Mouse (Mus musculus) left cerebral cortex, postnatal 14 days (tissue): ENCODE data around the gene Cstf2t. TPM values are rescaled to one million over a fixed set of nuclear protein-coding genes. Genes with fewer than 3 reads are reported as not detected.
A peak's percentile ranks its signal among the peaks of the same experiment; 100 is the strongest.

ENCODE experiments used
- DNase-seq, 2 experiments: peaks; one replicate each; pipeline ENCODE4 v3.0.0; 2021 to 2022; ENCODE audit warnings: low spot score in 2 of 2, mixed read lengths in 1 of 2
- intact Hi-C: fragments of 180-260 bp; cut with DNase I; formaldehyde crosslinking; loops from one replicate; pipeline ENCODE4 v1.15.1; 2025
- long read RNA-seq, 2 experiments: library from polyadenylated mRNA; stranded (forward); transcript quantifications; one replicate each; pipeline ENCODE4 v2.0.0; 2021
- total RNA-seq, 2 experiments: library from RNA; stranded (reverse); gene quantifications; 2 replicates each; pipeline ENCODE4 v1.2.3; 2021

Cstf2t gene
- total RNA-seq = 10 to 100 TPM; 65.8 to 66.5 TPM
- long read RNA-seq, experiment 1, full-length matches to known transcripts = 161 of 162 reads
- long read RNA-seq, experiment 1, partial matches to known transcripts = 0 of 162 reads
- long read RNA-seq, experiment 1, other reads (novel, unspliced or antisense) = 1 of 162 reads
- long read RNA-seq, experiment 2, full-length matches to known transcripts = 107 of 107 reads
- long read RNA-seq, experiment 2, partial matches to known transcripts = 0 of 107 reads
- long read RNA-seq, experiment 2, other reads (novel, unspliced or antisense) = 0 of 107 reads

GRCm38 (mm10) chr19:31082662-31083429 is at the start of gene Cstf2t:
Gene Cstf2t, plus strand, starts transcription at chr19:31082837.
- peak; percentile 100 for DNase-seq
- intact Hi-C loops = no loop called here

GRCm38 (mm10) chr19:31038951-31039350 is 43.7 kb upstream of the Cstf2t start:
- intact Hi-C loops = no loop called here

GRCm38 (mm10) chr19:31040948-31041847 is 41.4 kb upstream of the Cstf2t start:
- DNase-seq = no peak
- intact Hi-C loops = no loop called here

More at GRCm38 (mm10) chr19:31038951-31039350, 43.7 kb upstream of the Cstf2t start:
- DNase-seq = no peak

- intact Hi-C loops = no loop called here
- no peak for DNase-seq
Observed at GRCm38 (mm10) chr19:31046601-31047000, 36.0 kb upstream of the Cstf2t start.

GRCm38 (mm10) chr19:31064740-31065139 is 17.9 kb upstream of the Cstf2t start:
- intact Hi-C loops = no loop called here
- no peak for DNase-seq

- intact Hi-C loops = no loop called here
- DNase-seq = no peak
Observed at GRCm38 (mm10) chr19:31065206-31065781, 17.3 kb upstream of the Cstf2t start.

DNA sequence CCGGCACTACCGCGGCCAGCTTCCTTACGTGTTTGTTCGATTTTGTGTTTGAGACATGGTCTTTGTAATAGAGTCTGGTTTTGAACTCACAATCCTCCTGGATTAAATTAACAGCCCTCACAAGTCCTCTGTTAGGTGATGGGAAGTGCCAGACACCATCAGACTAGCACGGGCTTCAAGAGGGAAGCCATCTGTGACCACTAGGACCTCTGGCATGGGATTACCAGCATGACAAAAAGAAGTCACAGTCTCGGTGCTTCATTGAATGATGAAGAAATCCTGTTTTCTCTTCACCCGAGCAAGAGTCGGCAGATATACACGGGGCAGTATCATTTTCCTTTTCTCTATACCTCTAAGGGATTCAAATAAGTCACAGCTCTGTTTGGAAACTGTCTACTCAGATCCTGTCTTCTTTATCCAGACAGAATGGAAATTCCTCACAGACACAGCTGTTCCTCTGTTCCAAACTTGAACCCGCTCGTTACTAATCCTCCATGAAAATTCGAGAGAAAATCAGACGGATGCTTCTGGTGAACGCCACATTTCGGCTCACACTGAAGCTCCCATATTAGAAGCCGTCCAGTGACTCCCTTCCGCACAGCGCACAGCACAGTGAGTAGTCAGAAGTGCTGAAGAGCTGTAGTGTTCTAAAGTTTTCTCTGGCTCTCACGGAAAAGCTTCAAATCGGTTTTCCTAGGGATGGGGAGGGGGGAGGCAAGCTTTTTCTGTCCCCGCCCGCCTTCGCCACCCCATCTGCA is 8.5 kb upstream of the Cstf2t start:
- DNase-seq = no peak
- intact Hi-C loops = no loop called here

GRCm38 (mm10) chr19:31074717-31075063 is 7.9 kb upstream of the Cstf2t start:
- DNase-seq = no peak
- intact Hi-C loops = no loop called here

GRCm38 (mm10) chr19:31076106-31076505 is 6.5 kb upstream of the Cstf2t start:
- intact Hi-C loops = no loop called here

DNA sequence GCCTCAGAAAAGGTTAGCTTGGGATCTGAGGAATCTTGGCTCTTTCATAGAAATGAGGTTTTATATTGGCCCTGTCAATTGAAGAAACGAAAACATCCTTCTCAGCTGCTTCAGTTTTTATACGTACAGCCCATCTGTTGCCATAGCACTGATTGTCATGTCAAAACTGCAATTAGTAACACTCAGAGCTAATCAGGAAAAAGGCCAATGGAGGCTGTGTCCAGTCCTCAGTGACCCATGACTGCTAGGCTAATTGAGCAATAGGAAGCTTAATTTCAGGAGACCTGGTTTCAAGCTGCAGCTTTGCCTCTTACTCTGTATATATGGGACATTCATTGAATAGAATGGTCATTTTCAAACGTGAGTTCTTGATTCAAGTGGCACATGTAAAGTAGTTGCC is 4.4 kb upstream of the Cstf2t start:
- no peak for DNase-seq
- intact Hi-C loops = no loop called here

More at GRCm38 (mm10) chr19:31076106-31076505, 6.5 kb upstream of the Cstf2t start:
- no peak for DNase-seq

- peak in 1 of 2 experiments; percentile 14 for DNase-seq
- intact Hi-C loops = no loop called here
Observed at GRCm38 (mm10) chr19:31082226-31082625, 411 bp upstream of the Cstf2t start.

- intact Hi-C loops = no loop called here
- no peak for DNase-seq
Observed at GRCm38 (mm10) chr19:31083761-31084160, 1.1 kb downstream of the Cstf2t start.

- DNase-seq = no peak
- intact Hi-C loops = no loop called here
Observed at GRCm38 (mm10) chr19:31097857-31098256, 15.2 kb downstream of the Cstf2t start.

GRCm38 (mm10) chr19:31099369-31099768 is 16.7 kb downstream of the Cstf2t start:
- intact Hi-C loops = no loop called here
- DNase-seq = no peak

DNA sequence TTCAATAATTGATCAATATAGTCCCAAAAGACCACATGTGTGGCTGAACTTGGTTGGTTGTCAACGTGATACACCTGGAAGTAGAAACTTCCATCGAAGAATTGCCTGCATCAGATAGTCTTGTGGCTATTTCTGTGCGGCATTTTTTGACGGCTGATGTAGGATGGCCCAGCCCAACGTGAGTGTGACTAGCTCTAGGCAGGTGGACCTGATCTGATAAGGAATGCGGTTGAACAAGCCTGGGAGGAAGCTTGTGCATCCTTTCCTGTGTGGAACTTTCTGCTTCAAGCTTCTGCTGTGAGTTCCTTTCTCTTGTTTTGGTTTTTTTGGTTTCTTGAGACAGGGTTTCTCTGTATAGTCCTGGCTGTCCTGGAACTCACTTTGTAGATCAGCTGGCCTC is 22.1 kb downstream of the Cstf2t start:
- DNase-seq = no peak
- intact Hi-C loops = no loop called here

DNA sequence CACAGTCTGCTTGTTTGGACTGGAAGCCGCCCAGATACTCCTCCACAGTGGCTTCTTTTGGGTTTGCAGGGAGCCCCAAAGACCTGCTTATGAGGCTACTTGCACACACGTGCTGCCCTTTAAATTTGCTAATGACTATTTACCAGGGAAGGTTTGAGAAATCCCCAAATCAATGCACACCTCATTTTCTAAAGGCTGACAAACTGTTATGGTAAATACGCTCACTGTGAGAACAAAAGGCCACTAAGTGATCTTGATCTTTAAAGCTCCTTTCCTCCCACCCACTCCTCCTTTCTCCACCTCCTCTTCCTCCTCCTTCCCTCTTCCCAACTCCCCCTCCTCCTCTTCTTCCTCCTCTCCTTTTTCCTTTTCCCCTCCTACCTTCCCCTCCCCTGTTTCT is 23.4 kb downstream of the Cstf2t start:
- DNase-seq = no peak
- intact Hi-C loops = no loop called here

GRCm38 (mm10) chr19:31106835-31107554 is 24.4 kb downstream of the Cstf2t start:
- no peak for DNase-seq
- intact Hi-C loops = no loop called here

DNA sequence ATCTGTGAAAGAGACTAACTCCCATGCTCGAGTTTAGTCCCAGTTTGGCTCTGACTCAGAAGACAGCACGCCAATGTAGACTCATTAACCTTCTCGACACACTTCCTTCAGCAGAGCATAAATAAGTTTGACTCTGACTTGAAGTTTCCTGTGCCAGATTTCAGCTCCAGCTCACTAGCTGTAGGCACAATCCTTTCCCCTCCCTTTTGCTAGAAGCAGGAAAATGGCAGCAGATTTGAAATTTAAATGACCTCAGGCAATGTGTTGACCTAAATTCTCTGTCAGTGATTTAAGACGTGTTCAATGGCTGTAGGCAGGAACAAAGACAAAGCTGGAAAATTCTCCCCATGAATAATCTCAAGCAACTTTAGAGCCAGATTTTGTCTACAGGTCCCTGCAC is 32.1 kb downstream of the Cstf2t start:
- DNase-seq = peak; percentile 11 to 14
- intact Hi-C loops = no loop called here
